Mouse (Mus musculus) ES-Bruce4 (cell line): ENCODE measurements at regions not wholly inside any gene's neighbourhood (a gene's known extent, or its start where the extent isn't known, plus 50 kb on each side); places are given as distances from the start of the nearest gene placed in this dataset.

Experiments used
- CTCF ChIP-seq: IDR thresholded peaks from one replicate; pipeline ENCODE4 v1.8.1; 2011; ENCODE audit warnings: low read depth, low read length
- EP300 ChIP-seq: IDR thresholded peaks from 2 replicates; pipeline ENCODE4 v1.6.1; 2011; ENCODE audit warnings: low read depth, low read length; ENCODE audit not compliant: insufficient read depth
- POLR2A ChIP-seq: IDR thresholded peaks from one replicate; pipeline ENCODE4 v1.8.1; 2011; ENCODE audit warnings: low read length; ENCODE audit not compliant: insufficient read depth

DNA sequence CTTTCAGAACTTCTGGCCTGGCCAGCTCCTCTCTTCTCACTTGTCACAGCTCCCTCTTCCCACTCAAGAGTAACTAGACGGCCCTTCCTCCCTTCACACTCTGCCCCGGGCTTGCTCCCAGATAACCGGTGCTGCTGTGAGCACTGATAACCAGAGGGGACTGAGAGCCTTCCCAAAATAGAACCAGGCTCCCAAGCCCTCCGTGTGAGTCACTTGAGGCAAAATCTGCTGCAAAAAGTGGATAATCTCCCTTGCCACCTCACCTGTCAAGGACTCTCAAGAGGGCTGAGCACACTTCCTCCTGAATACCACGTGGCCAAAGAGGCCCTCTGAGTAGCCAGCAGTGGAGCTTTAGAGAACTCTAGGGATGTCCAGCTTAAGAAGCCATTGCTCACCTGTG is 257.6 kb upstream of the Irx2 start:
- no peak for TF ChIP-seq CTCF
- TF ChIP-seq POLR2A, result no peak
- no peak for TF ChIP-seq EP300
